Mouse (Mus musculus) retina, postnatal 7 days (tissue): ENCODE data around the gene Map4k2.
"Not testable (repeated sequence)": the region's sequence is repeated elsewhere in the genome, so short reads cannot be mapped to it uniquely, and the experiment has no call there.

Source experiments
- DNase-seq: peaks from one replicate; pipeline ENCODE4 v3.0.0-alpha.2; 2012; ENCODE audit warnings: low read depth, low spot score

Gene Map4k2

GRCm38 (mm10) chr19:6340524-6341452, at the start of gene Map4k2:
Gene Map4k2 (plus strand): TSS chr19:6341135.
- peak; percentile 56 for DNase-seq

GRCm38 (mm10) chr19:6292262-6292661, 48.7 kb upstream of the Map4k2 start:
- no peak for DNase-seq

GRCm38 (mm10) chr19:6294301-6294700, 46.6 kb upstream of the Map4k2 start:
- DNase-seq, result no peak

GRCm38 (mm10) chr19:6296551-6297210, 44.3 kb upstream of the Map4k2 start:
- no peak for DNase-seq

- DNase-seq, result no peak
These were observed 43.3 kb upstream of the Map4k2 start for GRCm38 (mm10) chr19:6297641-6298040.

GRCm38 (mm10) chr19:6299003-6299402, 41.9 kb upstream of the Map4k2 start:
- no peak for DNase-seq

- DNase-seq, result no peak
These were observed 41.3 kb upstream of the Map4k2 start for GRCm38 (mm10) chr19:6299450-6300267.

GRCm38 (mm10) chr19:6300402-6300841, 40.5 kb upstream of the Map4k2 start:
- no peak for DNase-seq

- DNase-seq, result no peak
These were observed 38.8 kb upstream of the Map4k2 start for GRCm38 (mm10) chr19:6302114-6302513.

GRCm38 (mm10) chr19:6302522-6302921, 38.4 kb upstream of the Map4k2 start:
- DNase-seq, result no peak

- no peak for DNase-seq
These were observed 37.1 kb upstream of the Map4k2 start for GRCm38 (mm10) chr19:6303831-6304230.

- DNase-seq, result peak; percentile 87
These were observed 36.0 kb upstream of the Map4k2 start for GRCm38 (mm10) chr19:6304787-6305516.

- no peak for DNase-seq
These were observed 35.3 kb upstream of the Map4k2 start for GRCm38 (mm10) chr19:6305517-6306115.

GRCm38 (mm10) chr19:6306137-6306551, 34.8 kb upstream of the Map4k2 start, which contains the start of gene Cdc42bpg:
Gene Cdc42bpg (plus strand): TSS chr19:6306456.
- peak; percentile 67 for DNase-seq

GRCm38 (mm10) chr19:6306586-6306985, 34.3 kb upstream of the Map4k2 start:
- peak; percentile 78 for DNase-seq

- DNase-seq, result no peak
These were observed 33.0 kb upstream of the Map4k2 start for GRCm38 (mm10) chr19:6307733-6308531.

- no peak for DNase-seq
These were observed 30.8 kb upstream of the Map4k2 start for GRCm38 (mm10) chr19:6310181-6310580.

- DNase-seq, result not testable (repeated sequence)
These were observed 29.2 kb upstream of the Map4k2 start for GRCm38 (mm10) chr19:6311783-6312182.

GRCm38 (mm10) chr19:6313796-6314195, 27.1 kb upstream of the Map4k2 start:
- no peak for DNase-seq

GRCm38 (mm10) chr19:6314513-6314912, 26.4 kb upstream of the Map4k2 start:
- no peak for DNase-seq
